Mouse (Mus musculus): ENCODE results near the gene Iscu. TPM values are rescaled to one million over a fixed set of nuclear protein-coding genes. Genes with fewer than 3 reads are reported as not detected.

Iscu gene
- polyA plus RNA-seq (2014; fragmentation: Nextera tagmentation; extraction: Ambion mirVana) = 117 and 121 TPM in 2 replicates

DNA sequence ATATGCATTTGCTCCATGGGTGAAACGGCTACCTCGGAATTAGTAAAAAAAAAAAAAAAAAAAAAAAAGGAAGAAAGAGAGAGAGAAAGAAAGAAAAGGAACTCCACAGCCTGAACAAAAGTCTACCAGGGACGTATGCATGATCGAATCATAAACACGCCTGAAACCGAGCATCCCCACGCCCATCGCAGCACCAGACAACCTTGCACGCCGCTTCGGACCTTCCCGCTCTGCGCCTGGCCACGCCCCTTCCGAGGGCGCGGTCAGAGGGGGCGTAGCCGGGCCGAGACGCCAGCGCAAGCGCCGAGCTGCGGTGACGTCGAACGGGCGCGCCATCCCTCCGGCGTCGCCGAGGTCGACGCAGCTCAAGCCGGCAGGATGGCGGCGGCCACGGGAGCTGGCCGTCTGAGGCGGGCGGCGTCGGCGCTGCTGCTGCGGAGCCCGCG, at the start of gene Iscu, which contains the start of gene Sart3:
Iscu (plus strand) TSS at position 299 of the 446 bp plus-strand sequence.
Sart3 (minus strand) TSS at position 61 of the 446 bp plus-strand sequence.
- peak within 1 kb of the TSS; percentile 95 for H3K9ac ChIP-seq (ENCODE audit: low read length)
- DNase-seq (ENCODE audit: low spot score, missing footprints) (peak; percentile 100), ATAC-seq (ENCODE audit: low FRiP score) (peak; percentile 89)
- H3K9me3 ChIP-seq (ENCODE audit: control insufficient read depth, low read length) = no peaks in the 10 kb centered on the region
- peak within 1 kb of the TSS; percentile 94 for H3K27ac ChIP-seq (ENCODE audit: low read depth, low read length)
- under 1% methylated on average over 46 of the region's 49 CpGs for WGBS
- H3K36me3 ChIP-seq (ENCODE audit: control insufficient read depth, insufficient read depth, low read length) = peaks cover 17% of the 10 kb centered on the region
- peak within 1 kb of the TSS; percentile 88 for H3K4me2 ChIP-seq
- no peaks in the 10 kb centered on the region for H3K27me3 ChIP-seq (ENCODE audit: control insufficient read depth, insufficient read depth, low read length)
- H3K4me3 ChIP-seq (ENCODE audit: low read depth, low read length) = peak within 1 kb of the TSS; percentile 100
- H3K4me1 ChIP-seq (ENCODE audit: control insufficient read depth, insufficient read depth, low read length) = peaks cover 20% of the 10 kb centered on the region

DNA sequence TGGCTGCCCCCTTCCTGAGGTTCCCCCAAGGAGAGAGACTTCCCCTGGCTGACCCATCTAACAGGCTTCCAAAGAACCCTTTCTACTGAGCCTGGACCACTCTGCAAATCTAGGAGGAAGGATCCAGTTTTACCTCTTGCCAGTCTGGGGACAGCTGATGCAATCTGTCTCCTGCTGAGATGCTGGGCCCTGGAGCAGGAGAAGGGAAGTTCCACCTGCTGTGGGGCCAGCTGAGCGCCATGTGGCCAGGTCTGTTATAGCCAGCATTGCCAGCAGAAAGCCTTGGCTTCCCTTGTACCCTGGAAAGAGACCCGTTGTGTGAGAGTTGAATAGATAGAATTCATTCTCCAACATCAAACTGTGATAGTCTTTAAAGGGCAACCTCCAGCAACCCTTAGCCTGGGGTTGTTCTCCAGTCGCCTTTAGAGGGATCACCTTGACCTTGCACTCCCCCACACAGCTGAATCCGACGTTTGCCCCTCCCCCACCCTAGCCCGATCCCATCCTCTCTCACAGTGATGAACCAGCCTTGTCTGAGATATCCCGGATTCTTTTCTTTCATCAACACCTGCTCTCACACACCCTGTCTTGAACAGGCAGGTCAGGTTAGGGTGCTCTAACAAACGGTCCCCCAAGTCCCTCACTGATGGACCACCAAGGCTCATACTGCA, 48.8 kb upstream of the Iscu start:
- DNase-seq (ENCODE audit: low spot score, missing footprints) = no peak
- no peak overlapping the region for H3K4me3 ChIP-seq (ENCODE audit: low read depth, low read length)
- no peaks in the 10 kb centered on the region for H3K4me1 ChIP-seq (ENCODE audit: control insufficient read depth, insufficient read depth, low read length)
- H3K27me3 ChIP-seq (ENCODE audit: control insufficient read depth, insufficient read depth, low read length) = no peaks in the 10 kb centered on the region
- no peak overlapping the region for H3K9ac ChIP-seq (ENCODE audit: low read length)
- 34% methylated on average over 8 of the region's 8 CpGs for WGBS
- ATAC-seq (ENCODE audit: low FRiP score) = no peak
- H3K9me3 ChIP-seq (ENCODE audit: control insufficient read depth, low read length) = no peaks in the 10 kb centered on the region
- H3K4me2 ChIP-seq = no peak overlapping the region
- no peak overlapping the region for H3K27ac ChIP-seq (ENCODE audit: low read depth, low read length)
- no peaks in the 10 kb centered on the region for H3K36me3 ChIP-seq (ENCODE audit: control insufficient read depth, insufficient read depth, low read length)

DNA sequence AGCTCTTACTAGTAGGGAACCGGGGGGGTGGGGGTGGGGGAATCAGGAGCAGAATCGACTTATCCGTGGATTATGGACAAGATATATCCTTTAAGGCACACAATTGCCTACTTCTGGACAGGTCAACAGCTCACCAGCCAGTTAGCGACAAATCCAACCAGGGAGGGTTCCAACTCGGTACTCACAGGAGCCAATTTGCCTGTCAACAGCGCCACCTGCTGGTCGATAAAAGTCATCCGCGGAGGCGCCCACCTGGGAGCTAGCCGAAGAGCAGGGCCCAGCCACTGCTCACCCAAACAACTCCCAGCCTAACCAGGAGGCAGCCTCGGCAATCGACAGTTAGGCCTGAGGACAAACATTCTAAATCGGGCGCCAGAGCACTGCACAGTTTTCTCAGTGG, 48.1 kb upstream of the Iscu start, which contains the start of gene 1700069L16Rik:
1700069L16Rik (minus strand) TSS at position 327 of the 400 bp plus-strand sequence.
- Histone ChIP-seq H3K4me3 (ENCODE audit: low read depth, low read length) (no peak within 1 kb of the TSS), H3K9ac (ENCODE audit: low read length) (no peak within 1 kb of the TSS), H3K27me3 (ENCODE audit: control insufficient read depth, insufficient read depth, low read length) (no peaks in the 10 kb centered on the region), H3K36me3 (ENCODE audit: control insufficient read depth, insufficient read depth, low read length) (no peaks in the 10 kb centered on the region), H3K4me1 (ENCODE audit: control insufficient read depth, insufficient read depth, low read length) (no peaks in the 10 kb centered on the region), H3K9me3 (ENCODE audit: control insufficient read depth, low read length) (no peaks in the 10 kb centered on the region), H3K27ac (ENCODE audit: low read depth, low read length) (no peak within 1 kb of the TSS), H3K4me2 (no peak within 1 kb of the TSS)
- DNase-seq (ENCODE audit: low spot score, missing footprints) (peak; percentile 97), ATAC-seq (ENCODE audit: low FRiP score) (peak; percentile 59; the same call in 1 of the 2 replicates)
- WGBS = 3% methylated on average over 15 of the region's 15 CpGs

DNA sequence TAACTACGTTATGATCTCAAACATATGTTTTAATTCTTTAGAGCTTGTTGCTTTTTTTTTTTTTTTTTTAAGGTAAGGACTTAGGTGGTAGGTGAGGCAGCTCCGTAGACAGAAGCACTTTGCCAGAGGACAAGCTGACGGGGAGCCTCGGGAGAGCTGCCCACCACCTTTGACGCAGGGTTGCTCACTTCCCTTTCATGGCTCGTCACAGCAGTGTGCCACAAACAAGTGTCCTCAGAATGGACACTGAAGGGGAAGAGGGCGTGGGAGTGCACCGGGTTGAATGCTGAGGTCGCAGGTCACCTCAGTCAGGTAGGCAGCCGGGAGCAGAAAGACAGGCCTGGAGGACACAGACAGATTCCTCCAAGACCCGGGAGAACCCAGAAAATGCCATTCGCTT, 47.1 kb upstream of the Iscu start:
- ATAC-seq (ENCODE audit: low FRiP score) (no peak), DNase-seq (ENCODE audit: low spot score, missing footprints) (no peak)
- WGBS = 62% methylated on average over 12 of the region's 12 CpGs
- Histone ChIP-seq H3K9ac (ENCODE audit: low read length) (no peak overlapping the region), H3K4me3 (ENCODE audit: low read depth, low read length) (no peak overlapping the region), H3K36me3 (ENCODE audit: control insufficient read depth, insufficient read depth, low read length) (no peaks in the 10 kb centered on the region), H3K9me3 (ENCODE audit: control insufficient read depth, low read length) (no peaks in the 10 kb centered on the region), H3K27me3 (ENCODE audit: control insufficient read depth, insufficient read depth, low read length) (no peaks in the 10 kb centered on the region), H3K4me2 (no peak overlapping the region), H3K27ac (ENCODE audit: low read depth, low read length) (no peak overlapping the region), H3K4me1 (ENCODE audit: control insufficient read depth, insufficient read depth, low read length) (peaks cover 3% of the 10 kb centered on the region)

DNA sequence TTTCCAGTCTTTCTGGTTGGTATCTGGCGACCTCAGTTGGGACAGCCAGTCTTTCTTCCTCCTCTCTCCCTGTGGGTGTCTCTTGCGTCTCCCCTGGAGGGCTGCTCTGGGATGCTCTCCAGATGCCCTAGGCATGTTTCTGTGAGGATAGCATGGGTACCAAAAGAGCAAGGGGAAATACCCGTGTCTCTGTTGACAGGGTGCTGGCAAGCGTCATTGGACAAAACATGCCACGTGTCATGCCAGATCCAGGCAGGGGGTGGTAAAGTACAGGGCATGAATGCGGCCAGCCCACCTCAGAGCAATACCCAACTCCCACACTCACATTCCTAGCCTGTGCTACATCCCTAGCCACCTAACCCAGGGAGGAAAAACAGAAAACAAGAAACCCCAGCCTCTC, 45.9 kb upstream of the Iscu start:
- Histone ChIP-seq H3K9ac (ENCODE audit: low read length) (no peak overlapping the region), H3K27me3 (ENCODE audit: control insufficient read depth, insufficient read depth, low read length) (no peaks in the 10 kb centered on the region)

DNA sequence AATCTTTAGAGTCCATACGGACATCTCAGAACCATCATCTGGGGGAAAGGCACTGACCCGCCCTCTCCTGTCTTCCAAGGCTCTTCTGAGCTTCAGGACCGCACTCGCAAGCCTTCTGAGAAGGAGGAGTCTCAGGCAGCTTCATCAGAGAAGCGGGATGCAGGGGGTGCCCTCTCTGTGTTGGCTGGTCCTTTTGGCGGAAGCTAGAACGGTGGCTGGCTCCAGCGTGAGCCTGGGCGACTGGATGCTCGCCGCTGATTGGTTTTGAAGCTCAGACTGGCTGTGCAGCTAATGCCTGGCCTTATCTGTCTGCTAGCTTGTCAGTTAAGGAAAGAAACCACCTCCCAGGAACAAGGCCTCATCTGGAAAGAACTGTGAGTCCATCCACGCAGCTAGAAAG, 45.3 kb upstream of the Iscu start:
- H3K36me3 ChIP-seq (ENCODE audit: control insufficient read depth, insufficient read depth, low read length) = no peaks in the 10 kb centered on the region
- no peak for ATAC-seq (ENCODE audit: low FRiP score)
- WGBS = 67% methylated on average over 12 of the region's 12 CpGs

More for the DNA sequence above, 45.9 kb upstream of the Iscu start:
- Histone ChIP-seq H3K9me3 (ENCODE audit: control insufficient read depth, low read length) (no peaks in the 10 kb centered on the region), H3K36me3 (ENCODE audit: control insufficient read depth, insufficient read depth, low read length) (no peaks in the 10 kb centered on the region), H3K27ac (ENCODE audit: low read depth, low read length) (no peak overlapping the region), H3K4me2 (no peak overlapping the region), H3K4me1 (ENCODE audit: control insufficient read depth, insufficient read depth, low read length) (peaks cover 7% of the 10 kb centered on the region), H3K4me3 (ENCODE audit: low read depth, low read length) (no peak overlapping the region)
- DNase-seq (ENCODE audit: low spot score, missing footprints) (no peak), ATAC-seq (ENCODE audit: low FRiP score) (no peak)
- 88% methylated on average over 6 of the region's 6 CpGs for WGBS

DNA sequence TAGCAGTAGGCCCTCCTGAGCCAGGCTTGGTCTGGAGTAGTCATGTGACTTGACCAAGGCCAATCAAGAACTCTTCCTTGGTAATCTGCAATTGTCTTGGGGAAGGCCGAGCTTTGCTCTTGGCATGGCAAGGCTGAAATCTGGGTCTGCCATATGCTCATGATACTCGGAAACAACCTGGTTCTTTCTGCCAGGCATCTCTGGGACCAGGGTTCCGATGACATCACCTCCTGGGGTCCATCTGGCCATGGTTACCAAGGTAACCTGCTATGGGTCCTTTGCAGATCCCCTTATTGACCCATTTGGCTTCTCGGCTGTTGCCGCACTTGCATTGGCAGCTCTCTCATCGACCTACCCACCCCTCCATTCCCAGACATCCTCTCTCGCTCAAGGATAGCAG, 44.5 kb upstream of the Iscu start:
- 77% methylated on average over 7 of the region's 7 CpGs for WGBS
- H3K4me3 ChIP-seq (ENCODE audit: low read depth, low read length) = no peak overlapping the region

More for the DNA sequence above, 45.3 kb upstream of the Iscu start:
- no peak for DNase-seq (ENCODE audit: low spot score, missing footprints)
- no peak overlapping the region for H3K4me2 ChIP-seq
- no peaks in the 10 kb centered on the region for H3K27me3 ChIP-seq (ENCODE audit: control insufficient read depth, insufficient read depth, low read length)
- H3K4me1 ChIP-seq (ENCODE audit: control insufficient read depth, insufficient read depth, low read length) = peaks cover 7% of the 10 kb centered on the region
- no peak overlapping the region for H3K9ac ChIP-seq (ENCODE audit: low read length)
- H3K27ac ChIP-seq (ENCODE audit: low read depth, low read length) = no peak overlapping the region
- H3K4me3 ChIP-seq (ENCODE audit: low read depth, low read length) = no peak overlapping the region
- H3K9me3 ChIP-seq (ENCODE audit: control insufficient read depth, low read length) = no peaks in the 10 kb centered on the region

DNA sequence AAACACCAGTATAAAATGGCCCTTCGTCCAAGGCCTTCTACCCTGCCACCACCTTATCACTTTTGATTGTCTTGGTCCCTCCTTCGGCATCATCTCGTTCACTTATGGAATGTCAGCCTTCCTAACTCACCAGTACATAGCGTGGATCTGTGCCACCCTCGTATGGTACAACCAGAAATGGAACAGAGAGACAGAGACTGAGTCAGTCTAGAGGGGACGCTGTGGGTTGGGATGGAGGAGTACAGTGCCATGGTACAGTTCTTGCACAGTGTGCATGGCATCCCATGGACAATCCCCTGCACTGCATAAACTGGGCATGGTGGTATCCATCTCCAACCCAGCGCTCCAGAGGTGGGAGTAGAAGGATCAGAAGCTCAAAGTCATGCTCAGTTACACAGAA, 43.9 kb upstream of the Iscu start:
- Histone ChIP-seq H3K9ac (ENCODE audit: low read length) (no peak overlapping the region), H3K27ac (ENCODE audit: low read depth, low read length) (no peak overlapping the region), H3K4me2 (no peak overlapping the region), H3K9me3 (ENCODE audit: control insufficient read depth, low read length) (no peaks in the 10 kb centered on the region), H3K4me1 (ENCODE audit: control insufficient read depth, insufficient read depth, low read length) (peaks cover 7% of the 10 kb centered on the region), H3K27me3 (ENCODE audit: control insufficient read depth, insufficient read depth, low read length) (no peaks in the 10 kb centered on the region), H3K36me3 (ENCODE audit: control insufficient read depth, insufficient read depth, low read length) (no peaks in the 10 kb centered on the region), H3K4me3 (ENCODE audit: low read depth, low read length) (no peak overlapping the region)
- WGBS = 91% methylated on average over 7 of the region's 7 CpGs
- ATAC-seq (ENCODE audit: low FRiP score) (no peak), DNase-seq (ENCODE audit: low spot score, missing footprints) (no peak)

More for the DNA sequence above, 44.5 kb upstream of the Iscu start:
- DNase-seq (ENCODE audit: low spot score, missing footprints) = no peak
- H3K27me3 ChIP-seq (ENCODE audit: control insufficient read depth, insufficient read depth, low read length) = no peaks in the 10 kb centered on the region
- no peak overlapping the region for H3K9ac ChIP-seq (ENCODE audit: low read length)
- H3K4me1 ChIP-seq (ENCODE audit: control insufficient read depth, insufficient read depth, low read length) = peaks cover 7% of the 10 kb centered on the region
- H3K9me3 ChIP-seq (ENCODE audit: control insufficient read depth, low read length) = no peaks in the 10 kb centered on the region
- H3K27ac ChIP-seq (ENCODE audit: low read depth, low read length) = no peak overlapping the region
- no peak overlapping the region for H3K4me2 ChIP-seq
- no peak for ATAC-seq (ENCODE audit: low FRiP score)
- no peaks in the 10 kb centered on the region for H3K36me3 ChIP-seq (ENCODE audit: control insufficient read depth, insufficient read depth, low read length)

DNA sequence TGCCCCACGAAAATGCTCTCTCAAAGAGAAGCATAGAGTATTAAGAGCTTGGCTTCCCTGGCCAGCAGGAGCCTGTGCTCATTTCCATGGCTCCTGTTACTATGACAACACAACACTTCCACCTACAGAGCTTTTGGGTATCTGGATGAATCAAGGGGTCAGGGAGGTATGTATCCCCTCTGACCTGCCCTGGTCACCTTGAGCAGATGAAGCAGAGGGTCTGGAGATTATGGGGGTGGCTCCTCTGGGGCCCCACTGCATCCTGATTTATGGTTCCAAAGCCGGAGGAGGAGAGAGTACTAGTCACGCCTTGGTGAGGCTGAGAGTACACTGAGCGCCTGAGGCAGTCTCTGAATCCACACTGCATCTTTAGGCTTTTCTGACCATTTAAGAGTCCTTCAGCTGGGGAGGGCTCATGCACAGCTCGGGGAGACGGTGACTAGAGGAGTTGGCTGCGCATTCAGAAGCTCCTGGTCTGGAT, 41.9 kb upstream of the Iscu start:
- DNase-seq (ENCODE audit: low spot score, missing footprints) (no peak), ATAC-seq (ENCODE audit: low FRiP score) (no peak)
- Histone ChIP-seq H3K9me3 (ENCODE audit: control insufficient read depth, low read length) (no peaks in the 10 kb centered on the region), H3K4me2 (no peak overlapping the region), H3K4me1 (ENCODE audit: control insufficient read depth, insufficient read depth, low read length) (peaks cover 12% of the 10 kb centered on the region), H3K36me3 (ENCODE audit: control insufficient read depth, insufficient read depth, low read length) (no peaks in the 10 kb centered on the region), H3K9ac (ENCODE audit: low read length) (no peak overlapping the region), H3K4me3 (ENCODE audit: low read depth, low read length) (no peak overlapping the region), H3K27me3 (ENCODE audit: control insufficient read depth, insufficient read depth, low read length) (no peaks in the 10 kb centered on the region), H3K27ac (ENCODE audit: low read depth, low read length) (no peak overlapping the region; the same call in 1 of the 2 replicates)
- 60% methylated on average over 7 of the region's 7 CpGs for WGBS

All from midbrain, embryonic 11.5 days (tissue).